Mouse (Mus musculus) liver, embryonic 14.5 days (tissue): Measurements from ENCODE around the gene Lce1m.

ENCODE experiments used
- CTCF ChIP-seq: IDR thresholded peaks from 2 replicates; pipeline ENCODE4 v1.5.1; 2016; ENCODE audit warnings: antibody characterized with exemption, low read depth, control low read depth
- EP300 ChIP-seq: IDR thresholded peaks from 2 replicates; pipeline ENCODE4 v1.6.1; 2016; ENCODE audit warnings: antibody characterized with exemption, low read depth

DNA sequence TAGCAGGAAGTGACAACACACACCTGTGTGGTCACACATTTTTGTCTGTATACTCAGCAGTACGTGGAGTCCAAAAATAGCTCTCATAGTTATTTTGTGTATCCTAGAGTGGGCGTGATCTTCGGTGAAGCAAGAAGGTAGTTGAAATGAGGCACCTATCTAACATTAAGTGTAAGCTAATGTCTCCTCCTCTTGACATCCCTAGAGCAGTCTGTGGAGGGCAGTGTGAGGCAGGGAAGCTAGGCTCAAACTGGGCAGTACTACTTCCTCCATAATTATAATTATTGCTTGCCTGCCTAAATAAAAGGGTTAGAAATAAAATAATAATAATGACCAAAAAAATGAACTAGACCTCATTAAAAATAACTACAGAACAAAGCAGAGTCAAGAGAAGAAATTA is 18.2 kb downstream of the Lce1m start:
- TF ChIP-seq EP300 (no peak), CTCF (no peak)
